Mouse (Mus musculus) embryonic facial prominence, embryonic 14.5 days (tissue): ENCODE results near the gene Orc6. TPM values are rescaled to one million over a fixed set of nuclear protein-coding genes. Genes with fewer than 3 reads are reported as not detected.

Source experiments
- ATAC-seq: fragments of 200-750 bp; cut with Nextera tagmentation; 2 replicates; pipeline ENCODE4 v1.8.0; 2017; ENCODE audit warnings: low read depth, moderate number of reproducible peaks, moderate TSS enrichment
- DNase-seq: peaks from one replicate; pipeline ENCODE4 v3.0.0-alpha.2; 2015; ENCODE audit warnings: low spot score
- H3K27ac ChIP-seq: fragments of 300-500 bp; sonication (generic); replicated peaks from 2 replicates; pipeline ENCODE4 v1.5.1; 2014; ENCODE audit warnings: low read depth, mild to moderate bottlenecking, low read length, moderate library complexity
- H3K27me3 ChIP-seq: fragments of 300-500 bp; sonication (generic); replicated peaks from 2 replicates; pipeline ENCODE4 v1.6.1; 2014; ENCODE audit warnings: low read length; ENCODE audit not compliant: control insufficient read depth, insufficient read depth
- H3K36me3 ChIP-seq: fragments of 300-500 bp; sonication (generic); 2 replicates; pipeline ENCODE4 v1.6.1; 2014; ENCODE audit warnings: low read length, mixed read lengths; ENCODE audit not compliant: control insufficient read depth, insufficient read depth
- H3K4me1 ChIP-seq: fragments of 300-500 bp; sonication (generic); 2 replicates; pipeline ENCODE4 v1.6.1; 2014; ENCODE audit warnings: antibody characterized with exemption, low read length; ENCODE audit not compliant: control insufficient read depth, insufficient read depth
- H3K4me2 ChIP-seq: fragments of 300-500 bp; sonication (generic); 2 replicates; pipeline ENCODE4 v1.6.1; 2014; ENCODE audit warnings: low read depth, mild to moderate bottlenecking, low read length, moderate library complexity, mixed read lengths
- H3K4me3 ChIP-seq: fragments of 300-500 bp; sonication (generic); 2 replicates; pipeline ENCODE4 v1.5.1; 2014; ENCODE audit warnings: low read depth, mild to moderate bottlenecking, low read length
- H3K9ac ChIP-seq: fragments of 300-500 bp; sonication (generic); 2 replicates; pipeline ENCODE4 v1.6.1; 2014; ENCODE audit warnings: low read depth, mild to moderate bottlenecking, low read length, moderate library complexity, mixed read lengths
- H3K9me3 ChIP-seq: fragments of 300-500 bp; sonication (generic); 2 replicates; pipeline ENCODE4 v1.6.1; 2016; ENCODE audit warnings: low read length; ENCODE audit not compliant: control insufficient read depth
- WGBS: fragments of 180-500 bp; shearing (Covaris S2); extraction: QIAGEN DNeasy Blood & Tissue Kit; methylation state at CpG from one replicate; pipeline ENCODE4 v1.1.7; 2014; 5-methylcytosine and 5-hydroxymethylcytosine counted together
- polyA plus RNA-seq: library from polyadenylated mRNA; unstranded; fragments of >200 nt; fragmentation: Nextera tagmentation; extraction: Ambion mirVana; gene quantifications from 2 replicates; pipeline ENCODE4 v1.2.1, GENCODE M21; 2014

The Orc6 gene
- polyA plus RNA-seq, 1 experiment from 2014 or later, result 90.7 TPM

- Histone ChIP-seq H3K4me1 (no peaks in the 10 kb centered on the region), H3K27ac (no peak overlapping the region), H3K27me3 (no peaks in the 10 kb centered on the region), H3K9ac (no peak overlapping the region), H3K9me3 (no peaks in the 10 kb centered on the region), H3K4me3 (no peak overlapping the region), H3K36me3 (no peaks in the 10 kb centered on the region), H3K4me2 (no peak overlapping the region)
- peak; percentile 19 for DNase-seq
- no peak for ATAC-seq
- WGBS, result 71% methylated on average over 5 of the region's 5 CpGs
These were observed 40.6 kb downstream of the Orc6 start for GRCm38 (mm10) chr8:85339871-85340573.

- no peaks in the 10 kb centered on the region for H3K36me3 ChIP-seq
- H3K27ac ChIP-seq, result no peak overlapping the region
- DNase-seq, result no peak
- no peak overlapping the region for H3K4me3 ChIP-seq
- H3K4me1 ChIP-seq, result no peaks in the 10 kb centered on the region
- H3K4me2 ChIP-seq, result no peak overlapping the region
- no peaks in the 10 kb centered on the region for H3K27me3 ChIP-seq
- no peak overlapping the region for H3K9ac ChIP-seq
- no peak for ATAC-seq
- whole genome bisulfite sequencing, result 73% methylated on average over 4 of the region's 4 CpGs
- H3K9me3 ChIP-seq, result no peaks in the 10 kb centered on the region
These were observed 53.9 kb downstream of the Orc6 start for GRCm38 (mm10) chr8:85353287-85353686.

Other genes starting within 250 kb of the Orc6 start
- 20.9 and 25.8 TPM in 2 replicates for gene Fbxw9, start 239.6 kb upstream of the Orc6 start, polyA plus RNA-seq
- 0.68 TPM in 1 of 2 replicates, not detected in the other for gene Gm5741, start 231.7 kb upstream of the Orc6 start, polyA plus RNA-seq
- gene Dhps, start 227.9 kb upstream of the Orc6 start, polyA plus RNA-seq, result 44.0 and 49.5 TPM in 2 replicates
- gene Wdr83os, start 218.9 kb upstream of the Orc6 start, polyA plus RNA-seq, result 125 and 127 TPM in 2 replicates
- 33.1 and 38.6 TPM in 2 replicates for gene Wdr83, start 218.3 kb upstream of the Orc6 start, polyA plus RNA-seq
- 35.3 and 35.6 TPM in 2 replicates for gene Man2b1, start 216.4 kb upstream of the Orc6 start, polyA plus RNA-seq
- gene Zfp791, start 176.5 kb upstream of the Orc6 start, polyA plus RNA-seq, result 1.6 TPM in 2 replicates
- not detected in 2 replicates for gene Cks1brt, start 147.7 kb upstream of the Orc6 start, polyA plus RNA-seq
- gene Olfr371, start 73.6 kb upstream of the Orc6 start, polyA plus RNA-seq, result 0.18 TPM in 1 of 2 replicates, not detected in the other
- 126 and 140 TPM in 2 replicates for gene Vps35, start 170 bp downstream of the Orc6 start, polyA plus RNA-seq
- gene Mylk3, start 86.7 kb downstream of the Orc6 start, polyA plus RNA-seq, result 2.3 and 2.8 TPM in 2 replicates
- 50.2 and 53.4 TPM in 2 replicates for gene 4921524J17Rik, start 133.2 kb downstream of the Orc6 start, polyA plus RNA-seq
- 33.3 and 34.0 TPM in 2 replicates for gene Gpt2, start 192.9 kb downstream of the Orc6 start, polyA plus RNA-seq